Mouse (Mus musculus): ENCODE data around the gene Zfp354b.
A peak's percentile ranks its signal among the peaks of the same experiment; 100 is the strongest.

Gene Zfp354b

GRCm38 (mm10) chr11:50908136-50908535 lies 23.3 kb downstream of the Zfp354b start:
- TF ChIP-seq GATA4 (IDR thresholded peaks at IDR 0.05; ENCODE audit: insufficient replicate concordance, low read length): no peak

- TF ChIP-seq GATA4 (IDR thresholded peaks at IDR 0.05; ENCODE audit: insufficient replicate concordance, low read length): no peak
Observed at GRCm38 (mm10) chr11:50897359-50897758, 34.1 kb downstream of the Zfp354b start.

- TF ChIP-seq GATA4 (IDR thresholded peaks at IDR 0.05; ENCODE audit: insufficient replicate concordance, low read length): no peak
Observed at GRCm38 (mm10) chr11:50892441-50892840, 39.0 kb downstream of the Zfp354b start.

GRCm38 (mm10) chr11:50887390-50888128 lies 43.9 kb downstream of the Zfp354b start, which contains the start of gene Zfp454:
Gene Zfp454 (minus strand): TSS chr11:50887651.
- peak; percentile 23; the same call in 1 of the 2 replicates for TF ChIP-seq GATA4 (IDR thresholded peaks at IDR 0.05; ENCODE audit: insufficient replicate concordance, low read length)

GRCm38 (mm10) chr11:50886933-50887293 lies 44.5 kb downstream of the Zfp354b start:
- no peak for TF ChIP-seq GATA4 (IDR thresholded peaks at IDR 0.05; ENCODE audit: insufficient replicate concordance, low read length)

GRCm38 (mm10) chr11:50886231-50886932 lies 45.1 kb downstream of the Zfp354b start:
- no peak for TF ChIP-seq GATA4 (IDR thresholded peaks at IDR 0.05; ENCODE audit: insufficient replicate concordance, low read length)

- no peak for TF ChIP-seq GATA4 (IDR thresholded peaks at IDR 0.05; ENCODE audit: insufficient replicate concordance, low read length)
Observed at GRCm38 (mm10) chr11:50883756-50884155, 47.7 kb downstream of the Zfp354b start.

- TF ChIP-seq GATA4 (IDR thresholded peaks at IDR 0.05; ENCODE audit: insufficient replicate concordance, low read length): no peak
Observed at GRCm38 (mm10) chr11:50878641-50879040, 52.8 kb downstream of the Zfp354b start.
